Mouse (Mus musculus): ENCODE data around the gene Fam207a. TPM values are rescaled to one million over a fixed set of nuclear protein-coding genes. Genes with fewer than 3 reads are reported as not detected.

The Fam207a gene
- polyA plus RNA-seq, 1 experiment from 2014 or later: 48.0 TPM

- Histone ChIP-seq H3K27ac (no peak overlapping the region), H3K4me2 (no peak overlapping the region), H3K9me3 (0 out of 2 replicates have a peak, but pooled peaks cover 4% of the 10 kb centered on the region), H3K9ac (no peak overlapping the region), H3K4me3 (no peak overlapping the region), H3K4me1 (no peaks in the 10 kb centered on the region), H3K27me3 (replicated peaks) (no peaks in the 10 kb centered on the region), H3K36me3 (replicated peaks) (no peaks in the 10 kb centered on the region)
- no peak for ATAC-seq (replicated peaks)
- 72% methylated on average over 19 of the region's 19 CpGs for whole genome bisulfite sequencing
Measured at GRCm38 (mm10) chr10:77440841-77441755, 74.5 kb downstream of the Fam207a start.

GRCm38 (mm10) chr10:77440286-77440685 lies 75.3 kb downstream of the Fam207a start:
- Histone ChIP-seq H3K27ac (no peak overlapping the region), H3K27me3 (replicated peaks) (no peaks in the 10 kb centered on the region), H3K9ac (no peak overlapping the region), H3K4me3 (no peak overlapping the region), H3K36me3 (replicated peaks) (no peaks in the 10 kb centered on the region), H3K9me3 (0 out of 2 replicates have a peak, but pooled peaks cover 4% of the 10 kb centered on the region), H3K4me1 (no peaks in the 10 kb centered on the region), H3K4me2 (no peak overlapping the region)
- 68% methylated on average over 6 of the region's 6 CpGs for WGBS
- ATAC-seq (replicated peaks): no peak

DNA sequence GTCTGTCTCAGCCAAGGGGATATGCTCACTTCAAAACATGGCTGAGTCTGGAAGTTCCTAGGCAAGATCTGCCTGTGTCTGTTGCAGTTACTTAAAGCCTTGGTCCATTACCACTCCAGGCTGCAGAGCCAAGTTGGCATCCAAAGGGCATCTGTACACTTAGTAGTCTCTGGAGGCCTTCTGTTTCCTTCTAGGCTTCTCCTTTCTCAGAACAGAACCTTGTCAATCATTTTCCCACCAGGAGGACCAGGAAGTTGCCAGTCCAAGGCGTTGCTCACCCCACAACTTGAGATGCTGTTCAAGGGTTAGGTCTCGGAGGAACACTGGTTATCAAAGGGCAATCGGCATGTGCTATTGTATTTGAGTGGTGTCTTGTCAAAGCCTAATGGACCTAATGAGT lies 76.6 kb downstream of the Fam207a start:
- Histone ChIP-seq H3K4me2 (no peak overlapping the region), H3K4me3 (no peak overlapping the region), H3K9me3 (no peaks in the 10 kb centered on the region), H3K27ac (no peak overlapping the region), H3K36me3 (replicated peaks) (no peaks in the 10 kb centered on the region), H3K27me3 (replicated peaks) (no peaks in the 10 kb centered on the region), H3K9ac (no peak overlapping the region), H3K4me1 (0 out of 2 replicates have a peak, but pooled peaks cover 3% of the 10 kb centered on the region)
- ATAC-seq (replicated peaks): no peak
- WGBS: 81% methylated on average over 3 of the region's 3 CpGs

DNA sequence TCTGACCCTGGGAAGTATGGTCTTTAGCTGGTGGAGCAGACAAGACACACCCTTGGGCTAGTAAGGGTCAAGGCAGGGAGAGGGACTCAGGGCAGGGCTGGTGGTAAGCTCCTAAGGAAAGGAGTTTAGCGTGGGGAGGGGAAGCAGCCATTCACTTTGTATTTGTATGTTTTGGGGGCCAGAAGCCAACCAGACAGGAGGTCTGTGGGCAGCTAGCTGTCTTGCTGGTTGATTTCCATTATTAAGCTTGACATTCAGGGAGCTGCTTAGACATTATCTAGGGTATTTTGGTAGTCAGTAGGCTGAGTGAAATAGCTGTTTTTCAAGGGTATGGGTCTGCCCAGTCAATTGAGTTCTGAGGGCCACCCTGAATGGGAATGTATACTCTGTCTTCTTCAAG lies 77.6 kb downstream of the Fam207a start:
- 70% methylated on average over 1 of the region's 1 CpGs for WGBS
- H3K27ac ChIP-seq: no peak overlapping the region

More for the DNA sequence above, 77.6 kb downstream of the Fam207a start:
- Histone ChIP-seq H3K9ac (no peak overlapping the region), H3K4me1 (0 out of 2 replicates have a peak, but pooled peaks cover 3% of the 10 kb centered on the region), H3K27me3 (replicated peaks) (no peaks in the 10 kb centered on the region), H3K36me3 (replicated peaks) (no peaks in the 10 kb centered on the region), H3K4me2 (no peak overlapping the region), H3K4me3 (no peak overlapping the region), H3K9me3 (no peaks in the 10 kb centered on the region)
- no peak for ATAC-seq (replicated peaks)

Other genes starting within 250 kb of the Fam207a start
- gene Adarb1, start 97.5 kb downstream of the Fam207a start, polyA plus RNA-seq (2015; fragmentation: Nextera tagmentation; extraction: Ambion mirVana): 18.1 and 18.2 TPM in 2 replicates
- 0.81 and 0.87 TPM in 2 replicates for gene Itgb2, start 14.5 kb upstream of the Fam207a start, polyA plus RNA-seq (2015; fragmentation: Nextera tagmentation; extraction: Ambion mirVana)
- gene Pttg1ip, start 65.9 kb upstream of the Fam207a start, polyA plus RNA-seq (2015; fragmentation: Nextera tagmentation; extraction: Ambion mirVana): 68.6 and 72.0 TPM in 2 replicates
- gene Sumo3, start 90.3 kb upstream of the Fam207a start, polyA plus RNA-seq (2015; fragmentation: Nextera tagmentation; extraction: Ambion mirVana): 308 and 325 TPM in 2 replicates
- gene Gm49325, start 90.4 kb upstream of the Fam207a start, polyA plus RNA-seq (2015; fragmentation: Nextera tagmentation; extraction: Ambion mirVana): 2.5 TPM in 1 of 2 replicates, not detected in the other
- gene Ube2g2, start 106.5 kb upstream of the Fam207a start, polyA plus RNA-seq (2015; fragmentation: Nextera tagmentation; extraction: Ambion mirVana): 91.1 and 97.2 TPM in 2 replicates
- gene Tspear, start 170.8 kb upstream of the Fam207a start, polyA plus RNA-seq (2015; fragmentation: Nextera tagmentation; extraction: Ambion mirVana): 1.5 and 1.7 TPM in 2 replicates
- gene Gm19402, start 175.0 kb upstream of the Fam207a start, polyA plus RNA-seq (2015; fragmentation: Nextera tagmentation; extraction: Ambion mirVana): not detected in 2 replicates
- gene Gm9508, start 181.4 kb upstream of the Fam207a start, polyA plus RNA-seq (2015; fragmentation: Nextera tagmentation; extraction: Ambion mirVana): not detected in 2 replicates
- not detected in 2 replicates for gene Gm10272, start 190.8 kb upstream of the Fam207a start, polyA plus RNA-seq (2015; fragmentation: Nextera tagmentation; extraction: Ambion mirVana)
- gene Gm10024, start 195.7 kb upstream of the Fam207a start, polyA plus RNA-seq (2015; fragmentation: Nextera tagmentation; extraction: Ambion mirVana): not detected in 2 replicates
- not detected in 2 replicates for gene Gm10142, start 200.0 kb upstream of the Fam207a start, polyA plus RNA-seq (2015; fragmentation: Nextera tagmentation; extraction: Ambion mirVana)
- gene Krtap12-1, start 204.8 kb upstream of the Fam207a start, polyA plus RNA-seq (2015; fragmentation: Nextera tagmentation; extraction: Ambion mirVana): not detected in 2 replicates
- not detected in 2 replicates for gene Gm10100, start 210.7 kb upstream of the Fam207a start, polyA plus RNA-seq (2015; fragmentation: Nextera tagmentation; extraction: Ambion mirVana)
- gene Gm18596, start 226.9 kb upstream of the Fam207a start, polyA plus RNA-seq (2015; fragmentation: Nextera tagmentation; extraction: Ambion mirVana): not detected in 2 replicates
- not detected in 2 replicates for gene Gm9736, start 235.6 kb upstream of the Fam207a start, polyA plus RNA-seq (2015; fragmentation: Nextera tagmentation; extraction: Ambion mirVana)
- gene Gm3233, start 243.9 kb upstream of the Fam207a start, polyA plus RNA-seq (2015; fragmentation: Nextera tagmentation; extraction: Ambion mirVana): not detected in 2 replicates